Mouse (Mus musculus): ENCODE results near the gene Tsc22d2. TPM values are rescaled to one million over a fixed set of nuclear protein-coding genes. Genes with fewer than 3 reads are reported as not detected.

Tsc22d2 gene
- total RNA-seq, 1 experiment = 20.9 TPM

DNA sequence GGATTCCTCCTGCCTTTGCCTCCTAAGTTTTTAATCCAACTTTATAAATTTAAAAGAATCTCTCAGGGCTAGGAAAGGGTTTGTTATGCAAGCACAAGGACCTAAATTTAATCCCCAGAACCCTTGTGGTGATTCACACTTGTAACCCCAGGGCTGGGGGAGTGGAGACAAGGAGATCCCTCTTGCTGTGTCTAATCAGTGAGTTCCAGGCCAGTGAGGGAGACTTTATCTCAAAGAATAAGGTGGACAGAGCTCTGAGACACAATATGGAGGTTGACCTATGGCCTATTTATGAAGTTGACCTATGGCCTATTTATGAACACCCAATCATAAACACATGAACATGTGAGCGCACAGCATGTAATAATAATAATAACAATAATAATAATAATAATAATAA lies 31.8 kb upstream of the Tsc22d2 start:
- no peak for DNase-seq (ENCODE audit: low read depth, low spot score)
- H3K4me3 ChIP-seq (ENCODE audit: insufficient read depth in 1 of 2, low read depth in 1 of 2, low read length in 2 of 2, poor library complexity in 1 of 2, severe bottlenecking in 1 of 2) = no peak overlapping the region
- TF ChIP-seq CHD2 (IDR thresholded peaks at IDR 0.05; ENCODE audit: low read depth, low read length) = no peak
- no peak for TF ChIP-seq ZC3H11A (IDR thresholded peaks at IDR 0.05; ENCODE audit: borderline replicate concordance, low read depth, low read length)
- no peak for TF ChIP-seq MAFK (IDR thresholded peaks at IDR 0.05; ENCODE audit: insufficient read depth, low read depth, low read length)
- TF ChIP-seq HCFC1 (IDR thresholded peaks at IDR 0.05; ENCODE audit: borderline replicate concordance, insufficient read depth, low read length) = no peak
- TF ChIP-seq ZNF384 (IDR thresholded peaks at IDR 0.05; ENCODE audit: low read depth, low read length) = no peak
- H3K36me3 ChIP-seq (ENCODE audit: control insufficient read depth, insufficient read depth, low read length, poor library complexity, severe bottlenecking) = no peaks in the 10 kb centered on the region
- in situ Hi-C loops (cut with MboI; ENCODE audit: low sequenced_read_pairs in 2 of 2, unreplicated experiment in 2 of 2) = no loop called here
- no peak overlapping the region for H3K9ac ChIP-seq (ENCODE audit: insufficient read depth, low read depth, low read length, poor library complexity, severe bottlenecking)
- H3K4me1 ChIP-seq (ENCODE audit: control insufficient read depth in 2 of 2, insufficient read depth in 2 of 2, low read length in 2 of 2, poor library complexity in 1 of 2) = peaks cover 3 to 4% of the 10 kb centered on the region in 2 experiments; a peak in 2 of 4 replicates
- no peaks in the 10 kb centered on the region for H3K9me3 ChIP-seq (ENCODE audit: control insufficient read depth, insufficient read depth, low read depth, low read length)
- H3K27ac ChIP-seq (ENCODE audit: insufficient read depth, low read depth, low read length, poor library complexity, severe bottlenecking) = no peak overlapping the region

DNA sequence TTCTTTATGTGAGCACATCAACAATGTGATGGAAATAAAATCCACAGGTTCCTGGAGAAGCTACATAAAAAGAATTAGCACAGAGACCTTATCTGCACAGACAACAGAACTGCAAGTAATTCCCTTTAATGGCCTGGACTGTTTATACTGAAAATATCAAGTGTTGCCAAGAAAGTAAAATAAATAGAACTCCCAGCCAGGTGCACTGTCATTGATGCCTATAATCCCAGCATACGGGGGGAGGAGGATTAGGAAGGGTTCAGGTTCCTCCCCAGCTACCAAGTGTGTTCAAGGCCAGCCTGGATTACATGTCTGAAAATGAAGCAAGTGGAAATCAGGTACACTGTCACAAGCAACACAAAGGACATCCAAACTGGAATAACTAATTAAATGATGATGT lies 29.5 kb upstream of the Tsc22d2 start:
- in situ Hi-C loops (cut with MboI; ENCODE audit: low sequenced_read_pairs in 2 of 2, unreplicated experiment in 2 of 2) = no loop called here
- Histone ChIP-seq H3K9ac (ENCODE audit: insufficient read depth, low read depth, low read length, poor library complexity, severe bottlenecking) (no peak overlapping the region), H3K4me1 (ENCODE audit: control insufficient read depth in 2 of 2, insufficient read depth in 2 of 2, low read length in 2 of 2, poor library complexity in 1 of 2) (no peaks in the 10 kb centered on the region), H3K36me3 (ENCODE audit: control insufficient read depth, insufficient read depth, low read length, poor library complexity, severe bottlenecking) (no peaks in the 10 kb centered on the region), H3K27ac (ENCODE audit: insufficient read depth, low read depth, low read length, poor library complexity, severe bottlenecking) (no peak overlapping the region), H3K9me3 (ENCODE audit: control insufficient read depth, insufficient read depth, low read depth, low read length) (no peaks in the 10 kb centered on the region), H3K4me3 (ENCODE audit: insufficient read depth in 1 of 2, low read depth in 1 of 2, low read length in 2 of 2, poor library complexity in 1 of 2, severe bottlenecking in 1 of 2) (no peak overlapping the region)
- no peak for DNase-seq (ENCODE audit: low read depth, low spot score)
- no peak for TF ChIP-seq ZC3H11A (IDR thresholded peaks at IDR 0.05; ENCODE audit: borderline replicate concordance, low read depth, low read length)
- TF ChIP-seq ZNF384 (IDR thresholded peaks at IDR 0.05; ENCODE audit: low read depth, low read length) = no peak
- TF ChIP-seq HCFC1 (IDR thresholded peaks at IDR 0.05; ENCODE audit: borderline replicate concordance, insufficient read depth, low read length) = no peak
- TF ChIP-seq MAFK (IDR thresholded peaks at IDR 0.05; ENCODE audit: insufficient read depth, low read depth, low read length) = no peak
- TF ChIP-seq CHD2 (IDR thresholded peaks at IDR 0.05; ENCODE audit: low read depth, low read length) = no peak

DNA sequence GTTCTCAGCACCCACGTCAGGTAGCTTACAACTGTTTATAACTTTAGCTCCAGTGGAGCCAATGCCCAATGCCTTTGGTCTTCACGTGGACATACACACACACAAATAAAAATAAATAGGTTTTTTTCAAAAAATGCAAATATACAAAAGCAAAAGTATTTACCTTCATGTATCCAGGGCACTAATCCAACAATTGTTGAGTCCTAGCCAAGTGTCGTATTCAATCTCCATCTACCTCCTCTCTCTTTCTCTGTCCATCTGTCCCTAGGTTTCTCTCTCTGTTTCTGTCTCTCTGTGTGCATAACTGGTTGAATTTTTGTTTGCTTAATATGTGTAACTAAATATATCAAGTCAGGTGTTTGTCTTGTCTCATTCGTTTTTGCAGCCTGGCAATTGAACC lies 25.8 kb upstream of the Tsc22d2 start:
- H3K4me3 ChIP-seq (ENCODE audit: insufficient read depth in 1 of 2, low read depth in 1 of 2, low read length in 2 of 2, poor library complexity in 1 of 2, severe bottlenecking in 1 of 2) = no peak overlapping the region
- H3K27ac ChIP-seq (ENCODE audit: insufficient read depth, low read depth, low read length, poor library complexity, severe bottlenecking) = no peak overlapping the region
- H3K4me1 ChIP-seq (ENCODE audit: control insufficient read depth in 2 of 2, insufficient read depth in 2 of 2, low read length in 2 of 2, poor library complexity in 1 of 2) = no peaks in the 10 kb centered on the region
- TF ChIP-seq CHD2 (IDR thresholded peaks at IDR 0.05; ENCODE audit: low read depth, low read length) = no peak
- no peak for TF ChIP-seq ZNF384 (IDR thresholded peaks at IDR 0.05; ENCODE audit: low read depth, low read length)
- TF ChIP-seq MAFK (IDR thresholded peaks at IDR 0.05; ENCODE audit: insufficient read depth, low read depth, low read length) = no peak
- TF ChIP-seq HCFC1 (IDR thresholded peaks at IDR 0.05; ENCODE audit: borderline replicate concordance, insufficient read depth, low read length) = no peak
- no peak for TF ChIP-seq ZC3H11A (IDR thresholded peaks at IDR 0.05; ENCODE audit: borderline replicate concordance, low read depth, low read length)
- no peaks in the 10 kb centered on the region for H3K9me3 ChIP-seq (ENCODE audit: control insufficient read depth, insufficient read depth, low read depth, low read length)
- no peak for DNase-seq (ENCODE audit: low read depth, low spot score)
- in situ Hi-C loops (cut with MboI; ENCODE audit: low sequenced_read_pairs in 2 of 2, unreplicated experiment in 2 of 2) = no loop called here
- no peaks in the 10 kb centered on the region for H3K36me3 ChIP-seq (ENCODE audit: control insufficient read depth, insufficient read depth, low read length, poor library complexity, severe bottlenecking)
- H3K9ac ChIP-seq (ENCODE audit: insufficient read depth, low read depth, low read length, poor library complexity, severe bottlenecking) = no peak overlapping the region

DNA sequence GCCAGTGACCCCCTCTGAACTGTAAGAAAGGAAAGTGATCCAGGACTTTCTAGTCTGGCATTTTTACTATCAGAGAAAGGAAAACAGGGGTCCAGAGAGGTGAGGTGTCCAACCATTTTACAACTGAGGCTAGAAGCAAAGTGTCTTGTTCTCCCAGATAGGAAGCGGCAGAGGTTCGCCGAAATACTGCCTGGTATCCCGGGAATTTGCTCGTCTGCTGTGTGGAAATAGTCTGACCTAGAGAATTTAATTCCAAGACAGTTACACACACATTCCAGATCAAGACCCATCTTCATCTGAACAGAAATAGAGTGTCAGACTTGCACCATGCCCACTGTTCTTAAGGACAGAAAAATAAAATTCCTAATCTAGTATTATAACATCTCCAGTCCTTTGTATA lies 16.0 kb upstream of the Tsc22d2 start:
- in situ Hi-C loops (cut with MboI; ENCODE audit: low sequenced_read_pairs in 2 of 2, unreplicated experiment in 2 of 2) = no loop called here
- no peak for DNase-seq (ENCODE audit: low read depth, low spot score)
- Histone ChIP-seq H3K9me3 (ENCODE audit: control insufficient read depth, insufficient read depth, low read depth, low read length) (no peaks in the 10 kb centered on the region), H3K4me3 (ENCODE audit: insufficient read depth in 1 of 2, low read depth in 1 of 2, low read length in 2 of 2, poor library complexity in 1 of 2, severe bottlenecking in 1 of 2) (no peak overlapping the region), H3K4me1 (ENCODE audit: control insufficient read depth in 2 of 2, insufficient read depth in 2 of 2, low read length in 2 of 2, poor library complexity in 1 of 2) (no peaks in the 10 kb centered on the region), H3K27ac (ENCODE audit: insufficient read depth, low read depth, low read length, poor library complexity, severe bottlenecking) (no peak overlapping the region), H3K36me3 (ENCODE audit: control insufficient read depth, insufficient read depth, low read length, poor library complexity, severe bottlenecking) (no peaks in the 10 kb centered on the region), H3K9ac (ENCODE audit: insufficient read depth, low read depth, low read length, poor library complexity, severe bottlenecking) (no peak overlapping the region)
- TF ChIP-seq ZNF384 (IDR thresholded peaks at IDR 0.05; ENCODE audit: low read depth, low read length) = no peak
- no peak for TF ChIP-seq MAFK (IDR thresholded peaks at IDR 0.05; ENCODE audit: insufficient read depth, low read depth, low read length)
- no peak for TF ChIP-seq HCFC1 (IDR thresholded peaks at IDR 0.05; ENCODE audit: borderline replicate concordance, insufficient read depth, low read length)
- no peak for TF ChIP-seq CHD2 (IDR thresholded peaks at IDR 0.05; ENCODE audit: low read depth, low read length)
- TF ChIP-seq ZC3H11A (IDR thresholded peaks at IDR 0.05; ENCODE audit: borderline replicate concordance, low read depth, low read length) = no peak

DNA sequence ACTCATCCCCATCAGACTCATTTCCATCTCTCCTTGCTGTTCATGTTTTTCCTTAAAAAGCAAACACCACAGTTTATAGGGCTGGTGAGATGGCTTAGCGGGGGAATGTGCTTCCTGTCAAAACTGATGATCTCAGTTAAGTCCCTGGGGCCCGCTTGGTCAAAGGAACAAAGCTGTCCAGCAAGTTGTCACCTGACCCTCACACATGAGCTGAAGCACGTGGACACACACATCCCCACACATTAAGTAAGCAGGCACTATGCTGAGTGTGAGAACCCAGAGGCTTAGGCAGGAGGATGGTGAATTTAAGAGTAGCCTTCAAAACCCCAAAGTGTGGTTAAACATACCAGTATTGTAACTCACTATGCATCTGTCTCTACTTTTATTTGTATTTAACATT lies 14.6 kb upstream of the Tsc22d2 start:
- no peaks in the 10 kb centered on the region for H3K4me1 ChIP-seq (ENCODE audit: control insufficient read depth in 2 of 2, insufficient read depth in 2 of 2, low read length in 2 of 2, poor library complexity in 1 of 2)
- H3K9ac ChIP-seq (ENCODE audit: insufficient read depth, low read depth, low read length, poor library complexity, severe bottlenecking) = no peak overlapping the region
- DNase-seq (ENCODE audit: low read depth, low spot score) = no peak
- in situ Hi-C loops (cut with MboI; ENCODE audit: low sequenced_read_pairs in 2 of 2, unreplicated experiment in 2 of 2) = no loop called here
- no peaks in the 10 kb centered on the region for H3K36me3 ChIP-seq (ENCODE audit: control insufficient read depth, insufficient read depth, low read length, poor library complexity, severe bottlenecking)
- H3K9me3 ChIP-seq (ENCODE audit: control insufficient read depth, insufficient read depth, low read depth, low read length) = no peaks in the 10 kb centered on the region
- no peak overlapping the region for H3K27ac ChIP-seq (ENCODE audit: insufficient read depth, low read depth, low read length, poor library complexity, severe bottlenecking)
- no peak for TF ChIP-seq CHD2 (IDR thresholded peaks at IDR 0.05; ENCODE audit: low read depth, low read length)
- TF ChIP-seq HCFC1 (IDR thresholded peaks at IDR 0.05; ENCODE audit: borderline replicate concordance, insufficient read depth, low read length) = no peak
- no peak for TF ChIP-seq MAFK (IDR thresholded peaks at IDR 0.05; ENCODE audit: insufficient read depth, low read depth, low read length)
- no peak for TF ChIP-seq ZNF384 (IDR thresholded peaks at IDR 0.05; ENCODE audit: low read depth, low read length)
- no peak for TF ChIP-seq ZC3H11A (IDR thresholded peaks at IDR 0.05; ENCODE audit: borderline replicate concordance, low read depth, low read length)
- no peak overlapping the region for H3K4me3 ChIP-seq (ENCODE audit: insufficient read depth in 1 of 2, low read depth in 1 of 2, low read length in 2 of 2, poor library complexity in 1 of 2, severe bottlenecking in 1 of 2)
